Mouse (Mus musculus) CD4-positive naive resting alpha-beta T cell, adult 57 days (primary cell): ENCODE measurements around the gene Lama4. TPM values are rescaled to one million over a fixed set of nuclear protein-coding genes. Genes with fewer than 3 reads are reported as not detected.

ENCODE experiments used
- total RNA-seq: library from RNA; stranded (reverse); gene quantifications from one replicate; pipeline ENCODE4 v1.2.4, GENCODE M21; 2023

The Lama4 gene
- total RNA-seq, result 1.4 TPM

DNA sequence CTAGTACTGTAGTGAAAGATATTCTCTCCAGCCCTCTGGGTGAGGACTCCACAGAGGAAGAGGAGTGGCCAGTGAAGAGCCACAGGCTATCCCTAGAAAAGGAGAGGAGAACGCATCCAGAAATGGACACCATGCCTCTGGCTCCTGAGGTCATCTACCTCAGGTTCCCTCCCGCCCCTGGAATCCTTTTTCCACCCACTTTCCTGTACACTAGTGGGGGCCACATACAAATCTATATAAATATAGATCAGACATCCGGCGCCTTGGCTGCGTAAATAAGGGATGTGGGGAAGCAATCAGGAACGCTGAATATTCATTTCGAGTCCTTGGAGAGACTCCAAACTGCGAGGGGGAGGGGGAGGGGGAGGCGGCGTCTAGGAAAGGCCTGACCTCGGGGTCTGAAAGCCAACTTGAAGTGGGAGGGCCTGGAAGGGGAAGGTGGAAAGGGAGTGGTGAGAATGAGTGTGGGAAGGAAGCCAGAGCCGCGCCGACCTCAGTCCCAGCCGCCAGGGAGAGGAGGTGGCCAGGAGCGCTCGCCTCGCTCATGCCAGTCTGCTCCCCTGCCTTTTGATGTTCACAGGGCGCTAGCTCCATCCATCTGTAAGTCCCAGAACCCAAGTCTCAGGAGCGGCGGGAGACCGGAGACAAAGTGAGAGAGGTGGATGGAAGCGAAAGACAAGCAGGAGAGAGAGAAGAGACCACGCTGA lies at the start of gene Lama4:
TSS of gene Lama4 (plus strand) at position 441 of the 707 bp plus-strand sequence.

DNA sequence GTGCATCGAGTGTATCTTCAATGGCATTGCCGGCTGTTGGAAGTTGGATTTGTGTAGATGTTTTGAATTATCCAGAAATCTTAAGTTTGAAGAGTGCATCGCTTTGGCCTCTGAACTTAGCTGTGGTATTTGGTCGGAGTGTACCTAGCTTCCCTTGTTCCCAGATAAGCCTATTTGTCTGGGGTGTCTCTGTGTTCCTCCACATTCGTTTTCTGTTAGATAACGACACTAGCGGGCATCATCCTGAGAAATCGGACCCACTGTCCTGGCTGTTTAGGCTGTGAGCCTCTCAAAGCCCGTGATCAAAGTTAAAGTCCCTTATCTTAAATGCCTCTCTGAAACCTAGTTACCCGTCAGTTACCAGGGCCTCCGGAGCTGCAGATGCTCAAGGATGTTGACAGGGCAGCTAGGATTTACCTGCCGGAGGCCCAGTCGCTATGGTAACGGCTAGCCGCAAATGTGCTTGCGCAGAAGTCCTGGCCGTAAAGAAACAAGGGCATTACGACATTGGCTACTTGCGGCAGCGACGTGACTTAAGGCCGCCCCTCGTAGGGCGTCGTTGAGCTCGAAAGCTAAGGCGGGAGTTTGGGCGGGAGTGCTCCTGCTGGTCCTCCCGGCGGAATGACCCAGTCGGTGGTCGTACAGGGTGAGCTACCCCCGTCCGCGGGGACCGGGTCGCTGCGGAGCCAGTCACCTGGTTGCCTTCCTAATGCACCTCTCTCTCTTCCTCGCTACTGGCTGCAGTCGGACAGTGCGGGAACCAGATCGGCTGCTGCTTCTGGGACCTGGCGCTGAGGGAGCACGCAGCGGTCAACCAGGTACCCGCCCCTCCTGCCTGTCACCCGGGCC lies 168.4 kb downstream of the Lama4 start, which contains the start of the genes Fam229b and Tube1:
TSS of gene Fam229b (minus strand) at position 453 of the 849 bp plus-strand sequence.
TSS of gene Tube1 (plus strand) at position 515 of the 849 bp plus-strand sequence.

Other genes with a start within 250 kb of the Lama4 start
- not detected for gene Rfpl4b, start 143.7 kb upstream of the Lama4 start, total RNA-seq
- gene Fam229b, start 168.4 kb downstream of the Lama4 start, total RNA-seq, result not detected
- 9.1 TPM for gene Tube1, start 168.5 kb downstream of the Lama4 start, total RNA-seq
- 1.5 TPM for gene Ccn6, start 198.3 kb downstream of the Lama4 start, total RNA-seq